Mouse (Mus musculus) embryonic stem cell, embryonic (primary cell): ENCODE data around the gene Arhgdig.

Experiments
- CTCF ChIA-PET, 4 experiments: fragments of 300-600 bp in 2 of 4; fragments of 350-600 bp in 2 of 4; sonication (Branson Sonifier 250); formaldehyde crosslinking; loops; one replicate each; lab custom pipeline; 2022; ENCODE audit warnings: inconsistent platforms in 2 of 4; lab: Charles Lee
- POLR2A ChIA-PET, 4 experiments: fragments of 300-600 bp in 2 of 4; fragments of 350-600 bp in 2 of 4; sonication (Branson Sonifier 250); formaldehyde crosslinking; loops; one replicate each; lab custom pipeline; 2022; ENCODE audit warnings: antibody characterized with exemption in 4 of 4, inconsistent platforms in 1 of 4; lab: Charles Lee

The Arhgdig gene

GRCm38 (mm10) chr17:26188091-26188805 is 19.3 kb downstream of the Arhgdig start:
- POLR2A ChIA-PET, result interaction anchor here in 2 of 4 experiments (0.8 to 1.3 kb wide), 3 partner anchors 9 to 13 kb away, joined by 3 to 4 read pairs (median 3); no protein-coding TSS in a partner anchor
- CTCF ChIA-PET, result interaction anchor here in 1 of 4 experiments (0.6 kb wide), 1 partner anchor 291 kb away, joined by 4 read pairs; no protein-coding TSS in a partner anchor

GRCm38 (mm10) chr17:26187592-26187991 is 20.0 kb downstream of the Arhgdig start:
- CTCF ChIA-PET, result interaction anchor here in 1 of 4 experiments (0.6 kb wide), 1 partner anchor 121 kb away, joined by 3 read pairs; no protein-coding TSS in a partner anchor
- POLR2A ChIA-PET, result interaction anchor here in 2 of 4 experiments (0.6 to 1.3 kb wide), 6 partner anchors 9 to 291 kb away, joined by 3 to 4 read pairs (median 4); no protein-coding TSS in a partner anchor

GRCm38 (mm10) chr17:26181179-26181578 is 26.4 kb downstream of the Arhgdig start:
- POLR2A ChIA-PET, result interaction anchor here in 1 of 4 experiments (0.7 kb wide), 1 partner anchor 87 kb away, joined by 3 read pairs; no protein-coding TSS in a partner anchor

GRCm38 (mm10) chr17:26178611-26179010 is 29.0 kb downstream of the Arhgdig start:
- POLR2A ChIA-PET, result interaction anchor here in 1 of 4 experiments (0.9 to 1.6 kb wide), 2 partner anchors 10 to 23 kb away, joined by 3 to 6 read pairs; no protein-coding TSS in a partner anchor
- CTCF ChIA-PET, result no interaction called here

More at GRCm38 (mm10) chr17:26181179-26181578, 26.4 kb downstream of the Arhgdig start:
- CTCF ChIA-PET, result interaction anchor here in 1 of 4 experiments (0.8 kb wide), 1 partner anchor 91 kb away, joined by 3 read pairs; the partner anchor contains the start of gene Decr2

- CTCF ChIA-PET, result interaction anchor here (0.5 to 1.8 kb wide), 25 partner anchors 9 to 1434 kb away, joined by 3 to 10 read pairs (median 4); partner anchors contain the start of genes Fam234a (in 1 of the 4), Pdia2 (in 1 of the 4) and Tmem8 (in 1 of the 4)
- POLR2A ChIA-PET, result interaction anchor here in 3 of 4 experiments (0.7 to 1.6 kb wide), 8 partner anchors 9 to 61 kb away, joined by 3 read pairs; no protein-coding TSS in a partner anchor
Measured at GRCm38 (mm10) chr17:26175248-26175647, 32.3 kb downstream of the Arhgdig start.

GRCm38 (mm10) chr17:26168039-26168438 is 39.5 kb downstream of the Arhgdig start:
- CTCF ChIA-PET, result interaction anchor here in 1 of 4 experiments (0.6 kb wide), 1 partner anchor 787 kb away, joined by 4 read pairs; no protein-coding TSS in a partner anchor
- POLR2A ChIA-PET, result interaction anchor here in 3 of 4 experiments (0.6 to 1.7 kb wide), 7 partner anchors 9 to 233 kb away, joined by 3 to 13 read pairs (median 4); partner anchors contain the start of gene Arhgdig (in 1 of the 3)

- CTCF ChIA-PET, result interaction anchor here in 2 of 4 experiments (0.6 kb wide), 2 partner anchors 38 to 73 kb away, joined by 3 to 4 read pairs; partner anchors contain the start of gene Decr2 (in 1 of the 2)
Measured at GRCm38 (mm10) chr17:26162736-26163135, 44.9 kb downstream of the Arhgdig start.

GRCm38 (mm10) chr17:26151886-26152630 is 55.5 kb downstream of the Arhgdig start:
- POLR2A ChIA-PET, result interaction anchor here in 2 of 4 experiments (0.7 to 2.3 kb wide), 4 partner anchors 14 to 100 kb away, joined by 3 to 6 read pairs (median 6); partner anchors contain the start of genes Axin1 (in 1 of the 2), Luc7l (in 1 of the 2) and Nme4 (in 1 of the 2)
- CTCF ChIA-PET, result no interaction called here

More at GRCm38 (mm10) chr17:26162736-26163135, 44.9 kb downstream of the Arhgdig start:
- POLR2A ChIA-PET, result interaction anchor here in 2 of 4 experiments (0.6 to 1.5 kb wide), 4 partner anchors 9 to 271 kb away, joined by 3 to 7 read pairs (median 3); no protein-coding TSS in a partner anchor
